ENCODE assay signal across 16 mouse cellular contexts in the genomic region with DNA sequence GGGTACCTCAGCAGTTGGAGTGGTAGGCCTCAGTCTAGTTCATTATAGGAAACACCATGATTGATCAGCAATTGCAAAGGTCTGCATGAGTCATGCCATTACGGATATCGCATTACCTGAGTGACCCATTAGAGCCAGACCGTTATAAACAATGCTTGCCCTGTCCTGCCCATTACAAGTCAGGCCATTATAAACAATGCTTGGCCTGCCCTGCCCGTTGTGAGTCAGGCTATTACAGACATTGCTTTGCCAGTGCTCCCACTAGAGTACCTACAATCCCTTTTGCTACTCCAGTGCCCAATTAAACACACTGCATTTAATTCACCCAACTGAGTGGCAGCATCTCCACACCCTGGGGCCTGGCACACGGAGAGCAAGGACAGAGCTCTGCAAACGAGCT.
"Had no signal": no experiment of that assay in that cellular context is flagged by ENCODE, and none has a peak within 500 bp of the region (broad histone marks: within the 10 kb centered on the region; RNA-seq: fewer than 3 reads in every experiment).

No protein-coding gene starts in this region.

- H3K9me3 ChIP-seq: intestine, embryonic 15.5 days; limb, embryonic 10.5 days; liver, embryonic 15.5 days; midbrain, embryonic 12.5 days; neural tube, embryonic 12.5 days had no signal

- H3K4me3 ChIP-seq: intestine, embryonic 15.5 days; left cerebral cortex, adult 2 months; limb, embryonic 10.5 days; liver, embryonic 15.5 days; midbrain, embryonic 12.5 days; myocyte; neural tube, embryonic 12.5 days had no signal

- DNase-seq: kidney, adult 8-10 months; kidney, postnatal 25 days; lung, adult 2 months; lung, postnatal 4 days; right cerebral cortex, postnatal 4 days; spleen, adult 18-20 months; thymus, postnatal 4 days had no signal

- ATAC-seq: intestine, embryonic 15.5 days; lung, postnatal 0 days had no signal

- H3K27me3 ChIP-seq: intestine, embryonic 15.5 days; liver, embryonic 15.5 days; midbrain, embryonic 12.5 days; neural tube, embryonic 12.5 days had no signal

- H3K27ac ChIP-seq: intestine, embryonic 15.5 days; left cerebral cortex, adult 2 months; limb, embryonic 10.5 days; liver, embryonic 15.5 days; midbrain, embryonic 12.5 days; neural tube, embryonic 12.5 days had no signal

- H3K36me3 ChIP-seq: intestine, embryonic 15.5 days had no signal

- H3K4me1 ChIP-seq: intestine, embryonic 15.5 days; liver, embryonic 15.5 days; midbrain, embryonic 12.5 days; neural tube, embryonic 12.5 days had no signal

- H3K4me2 ChIP-seq: intestine, embryonic 15.5 days; liver, embryonic 11.5 days; liver, embryonic 15.5 days; midbrain, embryonic 12.5 days; neural tube, embryonic 12.5 days had no signal

- H3K9ac ChIP-seq: intestine, embryonic 15.5 days; liver, embryonic 15.5 days; midbrain, embryonic 12.5 days; neural tube, embryonic 12.5 days had no signal
